Mouse (Mus musculus) G1E (cell line): ENCODE measurements around the gene Scg3. TPM values are rescaled to one million over a fixed set of nuclear protein-coding genes. Genes with fewer than 3 reads are reported as not detected.
"Not testable (repeated sequence)": the region's sequence is repeated elsewhere in the genome, so short reads cannot be mapped to it uniquely, and the experiment has no call there.

Experiments used
- ATAC-seq: 2 replicates; pipeline ENCODE4 v1.8.0; 2016; ENCODE audit warnings: mild to moderate bottlenecking; ENCODE audit not compliant: insufficient number of reproducible peaks, poor library complexity, low FRiP score, severe bottlenecking; ENCODE audit errors: extremely low read depth
- DNase-seq: peaks from one replicate; pipeline ENCODE4 v3.0.0; 2012; ENCODE audit warnings: low spot score
- H3K27me3 ChIP-seq: 2 replicates; pipeline ENCODE4 v1.6.1; 2012; ENCODE audit warnings: mild to moderate bottlenecking, low read length, inconsistent platforms; ENCODE audit not compliant: insufficient read depth
- H3K36me3 ChIP-seq: replicated peaks from 2 replicates; pipeline ENCODE3; 2012; ENCODE audit warnings: mild to moderate bottlenecking, inconsistent platforms
- H3K4me1 ChIP-seq: 2 replicates; pipeline ENCODE4 v1.6.1; 2012; ENCODE audit warnings: low read depth, low read length, inconsistent platforms, mixed read lengths; ENCODE audit not compliant: insufficient read depth
- H3K4me3 ChIP-seq: 2 replicates; pipeline ENCODE4 v1.5.1; 2012; ENCODE audit warnings: low read depth, mild to moderate bottlenecking, inconsistent platforms, low read length, moderate library complexity, mixed read lengths
- H3K9me3 ChIP-seq: replicated peaks from 2 replicates; pipeline ENCODE4 v1.6.1; 2012; ENCODE audit warnings: inconsistent platforms
- CTCF ChIP-seq: IDR thresholded peaks from 2 replicates; pipeline ENCODE4 v1.5.1; 2012; ENCODE audit warnings: low read depth, low read length, inconsistent platforms, mixed read lengths
- GATA1 ChIP-seq: IDR thresholded peaks from 2 replicates; pipeline ENCODE4 v1.6.1; 2012; ENCODE audit warnings: borderline replicate concordance, low read length, inconsistent platforms, mixed read lengths
- GATA2 ChIP-seq: IDR thresholded peaks from 2 replicates; pipeline ENCODE4 v1.6.1; 2012; ENCODE audit warnings: low read depth, low read length, inconsistent platforms, borderline replicate concordance
- POLR2AphosphoS5 ChIP-seq: IDR thresholded peaks from 2 replicates; pipeline ENCODE4 v1.6.1; 2012; ENCODE audit warnings: low read depth, low read length, inconsistent platforms; ENCODE audit not compliant: insufficient replicate concordance
- TAL1 ChIP-seq: conservative IDR thresholded peaks from 2 replicates; pipeline ENCODE4 v1.6.1; 2012; ENCODE audit warnings: low read depth, low read length, inconsistent platforms, mixed read lengths
- polyA plus RNA-seq: library from polyadenylated mRNA; stranded (reverse); fragments of >175 nt; gene quantifications from 2 replicates; pipeline ENCODE4 v1.2.3, GENCODE M21; 2012
- total RNA-seq, 2 experiments: library from RNA; stranded (forward) in 1 of 2; stranded (reverse) in 1 of 2; fragments of 200-1000 nt in 1 of 2; fragments of >200 nt in 1 of 2; fragmentation: Nextera tagmentation in 1 of 2; gene quantifications; 2 replicates each; pipeline ENCODE4 v1.2.3; 2014 to 2017

Gene Scg3
- total and polyA plus RNA-seq, 3 experiments, result 0.16 TPM; not detected in 2

GRCm38 (mm10) chr9:75626308-75626604, 57.6 kb downstream of the Scg3 start:
- Histone ChIP-seq H3K27me3 (no peaks in the 10 kb centered on the region), H3K9me3 (no peaks in the 10 kb centered on the region; the same call in 1 of the 2 replicates), H3K4me3 (no peak overlapping the region), H3K36me3 (no peaks in the 10 kb centered on the region), H3K4me1 (no peaks in the 10 kb centered on the region)
- no peak for TF ChIP-seq CTCF
- no peak for TF ChIP-seq POLR2AphosphoS5
- TF ChIP-seq TAL1, result no peak
- TF ChIP-seq GATA2, result no peak
- DNase-seq (no peak), ATAC-seq (no peak)

GRCm38 (mm10) chr9:75625556-75626307, 58.1 kb downstream of the Scg3 start, which contains the start of gene Lysmd2:
Lysmd2 (plus strand) TSS chr9:75625741.
- Histone ChIP-seq H3K27me3 (no peaks in the 10 kb centered on the region), H3K36me3 (no peaks in the 10 kb centered on the region), H3K4me3 (no peak within 1 kb of the TSS), H3K9me3 (no peaks in the 10 kb centered on the region; the same call in 1 of the 2 replicates), H3K4me1 (no peaks in the 10 kb centered on the region)
- no peak for TF ChIP-seq TAL1
- TF ChIP-seq GATA1, result no peak
- TF ChIP-seq GATA2, result no peak
- TF ChIP-seq CTCF, result no peak
- no peak for TF ChIP-seq POLR2AphosphoS5
- DNase-seq (no peak), ATAC-seq (no peak)

- H3K4me3 ChIP-seq, result no peak overlapping the region
- no peaks in the 10 kb centered on the region; the same call in 1 of the 2 replicates for H3K9me3 ChIP-seq
- no peaks in the 10 kb centered on the region for H3K4me1 ChIP-seq
- no peaks in the 10 kb centered on the region for H3K36me3 ChIP-seq
- no peak for ATAC-seq
- DNase-seq, result no peak
- H3K27me3 ChIP-seq, result no peaks in the 10 kb centered on the region
- TF ChIP-seq GATA2, result no peak
- TF ChIP-seq CTCF, result no peak
- no peak for TF ChIP-seq TAL1
These were observed 58.8 kb downstream of the Scg3 start for GRCm38 (mm10) chr9:75624983-75625555.

GRCm38 (mm10) chr9:75621428-75621827, 62.4 kb downstream of the Scg3 start:
- H3K4me3 ChIP-seq, result no peak overlapping the region
- no peaks in the 10 kb centered on the region for H3K36me3 ChIP-seq
- TF ChIP-seq POLR2AphosphoS5 (no peak), CTCF (no peak), GATA2 (no peak), GATA1 (no peak), TAL1 (no peak)
- ATAC-seq (no peak), DNase-seq (no peak)
- H3K27me3 ChIP-seq, result peaks cover 6% of the 10 kb centered on the region; the same call in 1 of the 2 replicates
- H3K9me3 ChIP-seq, result no peaks in the 10 kb centered on the region; the same call in 1 of the 2 replicates
- H3K4me1 ChIP-seq, result no peaks in the 10 kb centered on the region

GRCm38 (mm10) chr9:75619761-75620160, 64.1 kb downstream of the Scg3 start:
- not testable (repeated sequence) for H3K27me3 ChIP-seq, H3K9me3 ChIP-seq, H3K36me3 ChIP-seq, ATAC-seq, DNase-seq, H3K4me3 ChIP-seq, H3K4me1 ChIP-seq

GRCm38 (mm10) chr9:75618836-75619400, 64.9 kb downstream of the Scg3 start:
- H3K4me3 ChIP-seq, result no peak overlapping the region
- H3K4me1 ChIP-seq, result no peaks in the 10 kb centered on the region
- peaks cover 6% of the 10 kb centered on the region; the same call in 1 of the 2 replicates for H3K27me3 ChIP-seq
- H3K9me3 ChIP-seq, result no peaks in the 10 kb centered on the region
- no peak for DNase-seq
- ATAC-seq, result no peak
- no peaks in the 10 kb centered on the region for H3K36me3 ChIP-seq
- TF ChIP-seq TAL1 (no peak), POLR2AphosphoS5 (no peak), CTCF (no peak), GATA1 (no peak), GATA2 (no peak)

GRCm38 (mm10) chr9:75616560-75616959, 67.3 kb downstream of the Scg3 start:
- TF ChIP-seq POLR2AphosphoS5 (no peak), TAL1 (no peak), CTCF (no peak), GATA2 (no peak), GATA1 (no peak)
- no peak for DNase-seq
- Histone ChIP-seq H3K27me3 (peaks cover 6% of the 10 kb centered on the region; the same call in 1 of the 2 replicates), H3K4me1 (no peaks in the 10 kb centered on the region), H3K36me3 (no peaks in the 10 kb centered on the region), H3K9me3 (no peaks in the 10 kb centered on the region), H3K4me3 (no peak overlapping the region)
- no peak for ATAC-seq
